Mouse (Mus musculus): ENCODE data around the gene Zscan4-ps1. TPM values are rescaled to one million over a fixed set of nuclear protein-coding genes. Genes with fewer than 3 reads are reported as not detected.
"Not testable (repeated sequence)": the region's sequence is repeated elsewhere in the genome, so short reads cannot be mapped to it uniquely, and the experiment has no call there.

Gene Zscan4-ps1
- not detected in 2 replicates for polyA plus RNA-seq (2014; fragmentation: Nextera tagmentation; extraction: Ambion mirVana)

- not testable (repeated sequence) for H3K27ac ChIP-seq (ENCODE audit: low read depth, low read length); H3K36me3 ChIP-seq (ENCODE audit: control insufficient read depth, insufficient read depth, low read length); H3K9ac ChIP-seq (ENCODE audit: low read depth, low read length); H3K27me3 ChIP-seq (ENCODE audit: control insufficient read depth, insufficient read depth, low read length); H3K4me2 ChIP-seq (replicated peaks; ENCODE audit: low read depth, low read length); ATAC-seq (ENCODE audit: low FRiP score, low TSS enrichment); H3K9me3 ChIP-seq (ENCODE audit: control insufficient read depth, low read length); H3K4me3 ChIP-seq (ENCODE audit: low read length); H3K4me1 ChIP-seq (ENCODE audit: control insufficient read depth, insufficient read depth, low read length)
- WGBS: 83% methylated on average over 2 of the region's 2 CpGs
Measured at GRCm38 (mm10) chr7:11069591-11069990, at the start of gene Zscan4-ps1. TSS of gene Zscan4-ps1 (minus strand) at chr7:11069691.

Other genes with a start within 250 kb of the Zscan4-ps1 start
- not detected in 2 replicates for gene Zscan4b, start 164.6 kb downstream of the Zscan4-ps1 start, polyA plus RNA-seq (2014; fragmentation: Nextera tagmentation; extraction: Ambion mirVana)
- gene Zscan4c, start 63.9 kb downstream of the Zscan4-ps1 start, polyA plus RNA-seq (2014; fragmentation: Nextera tagmentation; extraction: Ambion mirVana): not detected in 2 replicates
- gene Zscan4d, start 96.5 kb upstream of the Zscan4-ps1 start, polyA plus RNA-seq (2014; fragmentation: Nextera tagmentation; extraction: Ambion mirVana): not detected in 2 replicates
- not detected in 2 replicates for gene Zscan4e, start 241.0 kb upstream of the Zscan4-ps1 start, polyA plus RNA-seq (2014; fragmentation: Nextera tagmentation; extraction: Ambion mirVana)